Mouse (Mus musculus) brain, embryonic 14.5 days (tissue): ENCODE data around the gene Tpp1.

Source experiments
- CTCF ChIP-seq: fragments of 200-500 bp; IDR thresholded peaks from 2 replicates; pipeline ENCODE4 v1.5.1; 2012; ENCODE audit warnings: inconsistent platforms, mild to moderate bottlenecking, moderate library complexity, borderline replicate concordance; ENCODE audit not compliant: insufficient read depth, insufficient read length; ENCODE audit errors: extremely low read depth
- POLR2A ChIP-seq: fragments of 200-500 bp; IDR thresholded peaks from 2 replicates; pipeline ENCODE4 v1.6.1; 2012; ENCODE audit warnings: mild to moderate bottlenecking, inconsistent platforms, borderline replicate concordance; ENCODE audit not compliant: poor library complexity, insufficient read depth, insufficient read length, severe bottlenecking; ENCODE audit errors: extremely low read depth

- TF ChIP-seq POLR2A = no peak
- TF ChIP-seq CTCF = no peak
Observed at GRCm38 (mm10) chr7:105708733-105709132, 43.3 kb downstream of the Tpp1 start.
